ENCODE assay signal across 24 mouse cellular contexts in genomic region chr17:94255666-94256065, GRCm38 (mm10).
DNase-seq lines count a peak whose midpoint lies in the region; ATAC-seq and TF ChIP-seq lines count a peak whose summit lies in the region.
"Had no signal": no experiment of that assay in that cellular context is flagged by ENCODE, and none has a peak within 500 bp of the region (broad histone marks: within the 10 kb centered on the region; RNA-seq: fewer than 3 reads in every experiment).

No protein-coding gene starts in this region.

- H3K4me2 ChIP-seq in liver, postnatal 0 days (ENCODE audit: low read depth, low read length) = no peak overlapping the region
- H3K4me2 ChIP-seq: forebrain, embryonic 13.5 days; heart, embryonic 12.5 days; limb, embryonic 12.5 days; liver, embryonic 11.5 days; midbrain, embryonic 13.5 days had no signal

- no peaks in the 10 kb centered on the region for H3K36me3 ChIP-seq in liver, postnatal 0 days (replicated peaks; ENCODE audit: insufficient read depth, low read length)
- H3K36me3 ChIP-seq: heart, embryonic 12.5 days; limb, embryonic 12.5 days; midbrain, embryonic 13.5 days had no signal

- peak overlapping the region; percentile 45; the same call in 1 of the 2 replicates for H3K27ac ChIP-seq in cortical plate, adult 2 months (ENCODE audit: insufficient read depth, low read length)
- H3K27ac ChIP-seq in liver, postnatal 0 days (ENCODE audit: low read depth) = no peak overlapping the region
- H3K27ac ChIP-seq: forebrain, embryonic 13.5 days; kidney, postnatal 0 days; limb, embryonic 12.5 days; midbrain, embryonic 13.5 days had no signal

- no peak overlapping the region for H3K9ac ChIP-seq in liver, postnatal 0 days (replicated peaks)
- H3K9ac ChIP-seq: forebrain, embryonic 13.5 days; heart, embryonic 12.5 days; limb, embryonic 12.5 days; midbrain, embryonic 13.5 days had no signal

- TF ChIP-seq POLR2A in cortical plate, adult 2 months (IDR thresholded peaks at IDR 0.05; ENCODE audit: extremely low read depth, insufficient read depth, low read length) = no peak

- H3K9me3 ChIP-seq in liver, postnatal 0 days (ENCODE audit: low read length) = no peaks in the 10 kb centered on the region
- H3K9me3 ChIP-seq: forebrain, embryonic 13.5 days; heart, embryonic 12.5 days; limb, embryonic 12.5 days; midbrain, embryonic 13.5 days had no signal

- DNase-seq in brain, adult 2 months (ENCODE audit: low read depth, low spot score) = peak; percentile 83
- DNase-seq in left cerebral cortex, adult 8-10 months (ENCODE audit: low spot score in 2 of 2) = peak; percentile 5 to 69
- DNase-seq in right cerebral cortex, postnatal 25 days = peak; percentile 38
- DNase-seq in embryo, embryonic 11 days = no peak
- no peak for DNase-seq in kidney, adult 9 months
- no peak for DNase-seq in liver, postnatal 0 days
- DNase-seq: adrenal gland, adult 2 months; cerebellum, adult 18-20 months; cerebellum, postnatal 14 days; gastrocnemius, postnatal 25 days; heart, adult 18-20 months; heart, postnatal 10 days; kidney, adult 11 months; lung, adult 18-20 months; lung, postnatal 10 days; retina, postnatal 1 day; thymus, postnatal 25 days had no signal

- no peaks in the 10 kb centered on the region for H3K27me3 ChIP-seq in liver, postnatal 0 days (ENCODE audit: insufficient read depth, low read length)
- H3K27me3 ChIP-seq: forebrain, embryonic 13.5 days; heart, embryonic 12.5 days; limb, embryonic 12.5 days; midbrain, embryonic 13.5 days had no signal

- no peak for TF ChIP-seq EP300 in liver, postnatal 0 days (IDR thresholded peaks at IDR 0.05; ENCODE audit: low read depth)

- H3K4me3 ChIP-seq in cortical plate, adult 2 months (ENCODE audit: insufficient read depth, low read length) = no peak overlapping the region
- H3K4me3 ChIP-seq in liver, postnatal 0 days (ENCODE audit: low read depth, low read length) = no peak overlapping the region
- H3K4me3 ChIP-seq: forebrain, embryonic 13.5 days; heart, embryonic 12.5 days; limb, embryonic 12.5 days; midbrain, embryonic 13.5 days had no signal

- no peaks in the 10 kb centered on the region for H3K4me1 ChIP-seq in cortical plate, adult 2 months (ENCODE audit: control insufficient read depth, insufficient read depth, low read length)
- no peaks in the 10 kb centered on the region for H3K4me1 ChIP-seq in liver, postnatal 0 days (ENCODE audit: insufficient read depth)
- H3K4me1 ChIP-seq: forebrain, embryonic 13.5 days; heart, embryonic 12.5 days; limb, embryonic 12.5 days; midbrain, embryonic 13.5 days had no signal

- TF ChIP-seq CTCF in cortical plate, adult 2 months (IDR thresholded peaks at IDR 0.05; ENCODE audit: extremely low read depth, insufficient read depth, low read length) = no peak
- no peak for TF ChIP-seq CTCF in liver, postnatal 0 days (IDR thresholded peaks at IDR 0.05; ENCODE audit: low read depth)

- no peak for ATAC-seq in liver, postnatal 0 days
- ATAC-seq: forebrain, embryonic 13.5 days; midbrain, embryonic 13.5 days had no signal

Comparison
In these comparisons a context has a peak if more than half of its experiments do, and no peak if none do; other contexts are left out.
1. DNase-seq: peak in brain, adult 2 months (single experiment), left cerebral cortex, adult 8-10 months (2 of 2) and right cerebral cortex, postnatal 25 days (single experiment); none in embryo, embryonic 11 days (single experiment), kidney, adult 9 months (single experiment) and liver, postnatal 0 days (single experiment).